Mouse (Mus musculus): ENCODE data around the gene Serpini1. TPM values are rescaled to one million over a fixed set of nuclear protein-coding genes. Genes with fewer than 3 reads are reported as not detected.
A peak's percentile ranks its signal among the peaks of the same experiment; 100 is the strongest.

Serpini1 gene
- polyA plus RNA-seq, 1 experiment, result 0.72 TPM

- 77% methylated on average over 4 of the region's 4 CpGs for WGBS
- Histone ChIP-seq H3K36me3 (ENCODE audit: control insufficient read depth, insufficient read depth, low read length) (peaks cover 7% of the 10 kb centered on the region; the same call in 1 of the 2 replicates), H3K4me1 (ENCODE audit: control insufficient read depth, insufficient read depth, insufficient read length) (no peaks in the 10 kb centered on the region), H3K27me3 (ENCODE audit: control insufficient read depth, insufficient read depth, low read length) (no peaks in the 10 kb centered on the region), H3K4me3 (ENCODE audit: extremely low read depth, insufficient read depth, insufficient read length) (no peak overlapping the region), H3K27ac (ENCODE audit: insufficient read depth, low read length) (no peak overlapping the region)
- DNase-seq (ENCODE audit: low read depth in 1 of 2, low spot score in 2 of 2), result no peak
- TF ChIP-seq CTCF (IDR thresholded peaks at IDR 0.05; ENCODE audit: extremely low read depth, insufficient read depth, insufficient read length, insufficient replicate concordance), result no peak
- TF ChIP-seq POLR2A (IDR thresholded peaks at IDR 0.05; ENCODE audit: low read depth, low read length), result no peak
Measured at GRCm38 (mm10) chr3:75541259-75541658, 16.1 kb upstream of the Serpini1 start.

DNA sequence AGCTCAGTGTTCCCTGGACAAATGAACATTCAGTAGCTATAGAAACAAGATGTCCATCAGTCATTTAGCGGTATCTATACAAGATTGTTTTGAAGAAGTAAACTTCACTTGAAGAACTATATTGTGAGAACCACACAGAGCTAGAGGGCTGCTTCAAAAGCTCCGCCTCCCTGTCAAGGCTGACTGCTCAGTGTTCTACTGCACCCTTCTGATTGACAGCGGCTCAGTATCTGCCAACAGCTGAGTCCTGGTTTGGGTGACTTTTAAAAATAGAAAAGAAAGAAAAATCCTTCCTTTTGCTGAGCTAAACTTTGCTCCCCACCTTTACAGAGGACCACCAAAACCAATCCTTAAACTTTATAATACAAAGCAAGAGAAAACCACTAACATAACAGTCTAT lies 14.5 kb upstream of the Serpini1 start:
- no peak for TF ChIP-seq CTCF (IDR thresholded peaks at IDR 0.05; ENCODE audit: extremely low read depth, insufficient read depth, insufficient read length, insufficient replicate concordance)
- TF ChIP-seq POLR2A (IDR thresholded peaks at IDR 0.05; ENCODE audit: low read depth, low read length), result no peak
- H3K4me1 ChIP-seq (ENCODE audit: control insufficient read depth, insufficient read depth, insufficient read length), result no peaks in the 10 kb centered on the region
- no peak overlapping the region for H3K4me3 ChIP-seq (ENCODE audit: extremely low read depth, insufficient read depth, insufficient read length)
- peak; percentile 3 to 46 for DNase-seq (ENCODE audit: low read depth in 1 of 2, low spot score in 2 of 2)
- H3K27ac ChIP-seq (ENCODE audit: insufficient read depth, low read length), result no peak overlapping the region
- 33% methylated on average over 3 of the region's 3 CpGs for WGBS
- H3K27me3 ChIP-seq (ENCODE audit: control insufficient read depth, insufficient read depth, low read length), result no peaks in the 10 kb centered on the region
- H3K36me3 ChIP-seq (ENCODE audit: control insufficient read depth, insufficient read depth, low read length), result peaks cover 7% of the 10 kb centered on the region; the same call in 1 of the 2 replicates

DNA sequence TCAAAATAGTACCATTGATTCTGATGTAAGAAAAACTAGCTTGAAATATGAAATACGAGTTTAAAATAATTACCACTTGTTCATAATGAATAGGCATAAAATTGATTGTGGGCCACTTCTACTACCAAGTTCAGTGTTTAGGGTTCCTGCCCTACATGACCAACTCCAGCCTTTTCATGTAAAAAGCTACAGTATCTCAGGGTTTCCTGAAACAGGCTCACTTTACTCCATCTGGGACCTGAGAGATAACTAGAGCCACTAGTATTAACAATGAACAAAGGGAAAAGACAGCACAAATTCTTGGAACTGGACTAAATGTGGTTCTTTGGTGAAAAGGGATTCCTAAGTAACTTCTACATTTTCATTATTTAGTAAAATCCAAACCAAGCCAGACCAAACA lies 13.1 kb upstream of the Serpini1 start:
- Histone ChIP-seq H3K4me3 (ENCODE audit: extremely low read depth, insufficient read depth, insufficient read length) (no peak overlapping the region), H3K27me3 (ENCODE audit: control insufficient read depth, insufficient read depth, low read length) (no peaks in the 10 kb centered on the region), H3K36me3 (ENCODE audit: control insufficient read depth, insufficient read depth, low read length) (peaks cover 4% of the 10 kb centered on the region; the same call in 1 of the 2 replicates), H3K4me1 (ENCODE audit: control insufficient read depth, insufficient read depth, insufficient read length) (no peaks in the 10 kb centered on the region; the same call in 1 of the 2 replicates), H3K27ac (ENCODE audit: insufficient read depth, low read length) (no peak overlapping the region)
- 77% methylated on average over 1 of the region's 1 CpGs for whole genome bisulfite sequencing
- TF ChIP-seq CTCF (IDR thresholded peaks at IDR 0.05; ENCODE audit: extremely low read depth, insufficient read depth, insufficient read length, insufficient replicate concordance), result no peak
- no peak for TF ChIP-seq POLR2A (IDR thresholded peaks at IDR 0.05; ENCODE audit: low read depth, low read length)
- DNase-seq (ENCODE audit: low read depth in 1 of 2, low spot score in 2 of 2), result no peak

DNA sequence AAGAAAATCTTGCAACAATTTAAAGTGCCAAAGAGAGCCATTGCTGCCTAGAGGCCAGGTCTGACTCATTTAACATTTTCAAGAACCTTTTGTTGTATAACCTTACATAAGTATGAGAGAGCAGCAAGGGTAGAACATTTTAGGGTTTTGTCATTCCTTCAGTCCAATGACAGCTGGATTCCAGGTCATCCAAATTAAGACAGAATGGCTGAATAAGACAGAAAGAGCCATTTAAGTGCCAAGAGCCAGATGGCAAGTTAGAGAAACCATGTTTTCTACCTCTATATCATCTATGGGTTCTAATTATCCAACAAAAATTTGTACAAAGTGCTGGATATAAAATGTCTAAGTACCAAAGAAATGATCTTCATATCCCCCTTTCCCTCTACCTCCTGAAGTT lies 6.1 kb upstream of the Serpini1 start:
- no peaks in the 10 kb centered on the region; the same call in 1 of the 2 replicates for H3K4me1 ChIP-seq (ENCODE audit: control insufficient read depth, insufficient read depth, insufficient read length)
- no peak overlapping the region for H3K27ac ChIP-seq (ENCODE audit: insufficient read depth, low read length)
- DNase-seq (ENCODE audit: low read depth in 1 of 2, low spot score in 2 of 2), result no peak
- no peak for TF ChIP-seq POLR2A (IDR thresholded peaks at IDR 0.05; ENCODE audit: low read depth, low read length)
- TF ChIP-seq CTCF (IDR thresholded peaks at IDR 0.05; ENCODE audit: extremely low read depth, insufficient read depth, insufficient read length, insufficient replicate concordance), result no peak
- H3K27me3 ChIP-seq (ENCODE audit: control insufficient read depth, insufficient read depth, low read length), result no peaks in the 10 kb centered on the region
- H3K36me3 ChIP-seq (ENCODE audit: control insufficient read depth, insufficient read depth, low read length), result peaks cover 1% of the 10 kb centered on the region; the same call in 1 of the 2 replicates
- H3K4me3 ChIP-seq (ENCODE audit: extremely low read depth, insufficient read depth, insufficient read length), result no peak overlapping the region

- DNase-seq (ENCODE audit: low read depth in 1 of 2, low spot score in 2 of 2), result peak; percentile 54 to 76
Measured at GRCm38 (mm10) chr3:75556121-75556694, 1.1 kb upstream of the Serpini1 start.

DNA sequence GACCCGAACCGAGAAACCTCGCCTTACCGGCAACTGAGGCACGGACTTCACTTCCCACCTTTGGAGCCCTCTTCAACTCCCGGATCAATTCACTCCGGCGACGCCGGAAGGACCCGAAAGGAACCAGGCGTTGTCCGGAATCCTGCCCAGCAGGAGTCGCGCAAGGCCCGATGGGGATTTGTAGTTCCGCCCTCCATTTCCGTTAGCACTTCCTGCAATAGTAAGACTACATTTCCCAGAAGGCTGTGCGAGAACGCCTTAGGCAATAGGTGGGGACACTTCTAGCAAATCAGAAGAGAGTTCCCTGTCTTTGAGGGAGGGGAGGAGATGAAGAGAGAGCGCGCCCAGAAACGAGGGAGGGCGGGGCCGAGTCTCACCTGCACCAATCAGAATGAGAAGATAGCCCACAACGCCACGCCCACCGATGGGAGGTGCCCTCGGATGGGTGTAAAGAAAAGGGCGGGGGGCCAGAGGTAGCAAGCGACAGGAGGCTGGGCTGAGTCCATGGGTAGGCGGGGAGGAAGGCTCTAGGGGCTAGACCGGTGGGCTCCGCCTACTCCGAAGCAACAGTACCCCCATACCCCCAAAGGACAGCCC lies 554 bp upstream of the Serpini1 start, which contains the start of gene Pdcd10:
Gene Pdcd10 (minus strand): TSS at position 162 of the 597 bp plus-strand sequence.
- H3K4me1 ChIP-seq (ENCODE audit: control insufficient read depth, insufficient read depth, insufficient read length), result no peaks in the 10 kb centered on the region
- TF ChIP-seq POLR2A (IDR thresholded peaks at IDR 0.05; ENCODE audit: low read depth, low read length), result peak; percentile 56
- TF ChIP-seq CTCF (IDR thresholded peaks at IDR 0.05; ENCODE audit: extremely low read depth, insufficient read depth, insufficient read length, insufficient replicate concordance), result no peak
- no peaks in the 10 kb centered on the region for H3K27me3 ChIP-seq (ENCODE audit: control insufficient read depth, insufficient read depth, low read length)
- DNase-seq (ENCODE audit: low read depth in 1 of 2, low spot score in 2 of 2), result peak; percentile 99 to 100
- peak within 1 kb of the TSS; percentile 92 for H3K4me3 ChIP-seq (ENCODE audit: extremely low read depth, insufficient read depth, insufficient read length)
- H3K36me3 ChIP-seq (ENCODE audit: control insufficient read depth, insufficient read depth, low read length), result no peaks in the 10 kb centered on the region
- H3K27ac ChIP-seq (ENCODE audit: insufficient read depth, low read length), result peak within 1 kb of the TSS; percentile 97
- under 1% methylated on average over 35 of the region's 35 CpGs for WGBS

More at GRCm38 (mm10) chr3:75556121-75556694, 1.1 kb upstream of the Serpini1 start:
- Histone ChIP-seq H3K4me1 (ENCODE audit: control insufficient read depth, insufficient read depth, insufficient read length) (no peaks in the 10 kb centered on the region; the same call in 1 of the 2 replicates), H3K27ac (ENCODE audit: insufficient read depth, low read length) (peak overlapping the region; percentile 97), H3K36me3 (ENCODE audit: control insufficient read depth, insufficient read depth, low read length) (peaks cover under 1% of the 10 kb centered on the region; the same call in 1 of the 2 replicates), H3K4me3 (ENCODE audit: extremely low read depth, insufficient read depth, insufficient read length) (peak overlapping the region; percentile 87), H3K27me3 (ENCODE audit: control insufficient read depth, insufficient read depth, low read length) (no peaks in the 10 kb centered on the region)
- WGBS, result 1% methylated on average over 36 of the region's 36 CpGs
- TF ChIP-seq POLR2A (IDR thresholded peaks at IDR 0.05; ENCODE audit: low read depth, low read length) (no peak), CTCF (IDR thresholded peaks at IDR 0.05; ENCODE audit: extremely low read depth, insufficient read depth, insufficient read length, insufficient replicate concordance) (no peak)

- H3K27ac ChIP-seq (ENCODE audit: insufficient read depth, low read length), result peak overlapping the region; percentile 86
- no peaks in the 10 kb centered on the region for H3K36me3 ChIP-seq (ENCODE audit: control insufficient read depth, insufficient read depth, low read length)
- H3K4me1 ChIP-seq (ENCODE audit: control insufficient read depth, insufficient read depth, insufficient read length), result peaks cover 3% of the 10 kb centered on the region; the same call in 1 of the 2 replicates
- WGBS, result 17% methylated on average over 2 of the region's 2 CpGs
- H3K4me3 ChIP-seq (ENCODE audit: extremely low read depth, insufficient read depth, insufficient read length), result peak overlapping the region; percentile 27; the same call in 1 of the 2 replicates
- TF ChIP-seq CTCF (IDR thresholded peaks at IDR 0.05; ENCODE audit: extremely low read depth, insufficient read depth, insufficient read length, insufficient replicate concordance) (no peak), POLR2A (IDR thresholded peaks at IDR 0.05; ENCODE audit: low read depth, low read length) (no peak)
- no peaks in the 10 kb centered on the region for H3K27me3 ChIP-seq (ENCODE audit: control insufficient read depth, insufficient read depth, low read length)
- peak in 1 of 2 experiments; percentile 35 for DNase-seq (ENCODE audit: low read depth in 1 of 2, low spot score in 2 of 2)
Measured at GRCm38 (mm10) chr3:75574074-75574473, 16.7 kb downstream of the Serpini1 start.
